ENCODE assay signal across 8 mouse cellular contexts in the genomic region with DNA sequence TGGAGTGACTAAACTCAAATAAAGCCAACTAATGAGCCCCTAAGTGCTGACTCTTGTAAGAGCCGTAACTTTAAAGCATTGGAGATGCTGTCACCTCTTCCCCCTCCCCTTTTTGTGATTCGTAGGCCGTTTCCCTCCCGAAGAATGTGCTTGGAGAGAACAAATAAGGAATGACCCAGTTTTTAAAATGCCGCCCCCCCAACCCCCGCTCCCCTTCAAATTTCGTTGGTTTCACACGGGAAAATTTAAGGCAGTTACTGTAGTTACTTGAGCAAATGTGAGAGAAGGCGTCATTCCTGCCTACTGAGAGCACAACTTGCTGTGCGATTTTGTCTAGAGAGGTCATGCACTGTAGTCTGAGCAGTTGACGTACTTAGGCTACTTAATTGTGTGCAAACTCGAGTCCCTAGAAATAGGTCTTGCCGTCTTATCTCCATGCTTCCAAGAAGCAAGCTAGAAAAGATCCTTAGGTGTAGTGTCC. TPM values are rescaled to one million over a fixed set of nuclear protein-coding genes. Genes with fewer than 3 reads are reported as not detected.
DNase-seq lines count a peak whose midpoint lies in the region; ATAC-seq and TF ChIP-seq lines count a peak whose summit lies in the region.

No protein-coding gene starts in this region.

- H3K4me2 ChIP-seq in hindbrain, embryonic 13.5 days, result peak overlapping the region; percentile 85
- peak overlapping the region; percentile 96 for H3K4me2 ChIP-seq in liver, embryonic 11.5 days
- peak overlapping the region; percentile 92 for H3K4me2 ChIP-seq in neural tube, embryonic 14.5 days (ENCODE audit: low read depth, low read length)

- peak overlapping the region; percentile 83 for H3K27ac ChIP-seq in hindbrain, embryonic 13.5 days
- H3K27ac ChIP-seq in liver, embryonic 11.5 days (ENCODE audit: low read depth, low read length), result 0 out of 2 replicates have a peak overlapping the region, but pooled peaks have one; percentile 87
- no peak overlapping the region for H3K27ac ChIP-seq in neural tube, embryonic 14.5 days (ENCODE audit: low read depth, low read length)

- peak; percentile 12 to 21 for DNase-seq in cerebellum, adult 18-20 months
- DNase-seq in cerebellum, adult 9-11 months, result no peak
- no peak for DNase-seq in Patski (ENCODE audit: low read depth, low spot score)
- DNase-seq in liver, embryonic 11.5 days (ENCODE audit: low spot score), result peak; percentile 40
- no peak for DNase-seq in ovary, adult 18-20 months (ENCODE audit: low spot score)

- H3K9ac ChIP-seq in hindbrain, embryonic 13.5 days, result peak overlapping the region; percentile 95
- H3K9ac ChIP-seq in liver, embryonic 11.5 days (ENCODE audit: low read depth, low read length), result peak overlapping the region; percentile 93
- H3K9ac ChIP-seq in neural tube, embryonic 14.5 days (replicated peaks; ENCODE audit: low read depth, low read length), result peak overlapping the region; percentile 93

- H3K4me3 ChIP-seq in erythroblast, embryonic 14.5 days (replicated peaks), result peak overlapping the region; percentile 97
- H3K4me3 ChIP-seq in hindbrain, embryonic 13.5 days, result peak overlapping the region; percentile 98
- H3K4me3 ChIP-seq in liver, embryonic 11.5 days (ENCODE audit: low read depth, low read length), result peak overlapping the region; percentile 99
- H3K4me3 ChIP-seq in neural tube, embryonic 14.5 days (ENCODE audit: low read depth, low read length), result peak overlapping the region; percentile 98

- peak; percentile 14 for ATAC-seq in Patski
- ATAC-seq in hindbrain, embryonic 13.5 days (ENCODE audit: low FRiP score), result no peak
- no peak for ATAC-seq in liver, embryonic 11.5 days (replicated peaks; ENCODE audit: low FRiP score)
- ATAC-seq in neural tube, embryonic 14.5 days (ENCODE audit: low read depth), result no peak

- POLR2A ChIA-PET in Patski (lab: Charles Lee), result interaction anchor here (0.6 kb wide), 1 partner anchor 68 kb away, joined by 3 read pairs; no protein-coding TSS in a partner anchor

- TF ChIP-seq CTCF in Patski (IDR thresholded peaks at IDR 0.05), result no peak

- under 1% methylated on average over 13 of the region's 13 CpGs for WGBS in hindbrain, embryonic 13.5 days
- 3% methylated on average over 13 of the region's 13 CpGs for WGBS in liver, embryonic 11.5 days
- WGBS in neural tube, embryonic 14.5 days, result 1% methylated on average over 13 of the region's 13 CpGs

- in situ Hi-C loops in Patski (cut with MboI; ENCODE audit: low pct_unique_long_range_greater_than_20kb), result no loop called here

- H3K9me3 ChIP-seq in erythroblast, embryonic 14.5 days (ENCODE audit: control insufficient read depth, low read length), result no peaks in the 10 kb centered on the region
- no peaks in the 10 kb centered on the region for H3K9me3 ChIP-seq in hindbrain, embryonic 13.5 days
- no peaks in the 10 kb centered on the region for H3K9me3 ChIP-seq in liver, embryonic 11.5 days (ENCODE audit: control insufficient read depth, low read length)
- H3K9me3 ChIP-seq in neural tube, embryonic 14.5 days (ENCODE audit: control insufficient read depth, low read length), result no peaks in the 10 kb centered on the region

- H3K4me1 ChIP-seq in erythroblast, embryonic 14.5 days (ENCODE audit: control insufficient read depth), result peaks cover 53% of the 10 kb centered on the region
- peaks cover 14% of the 10 kb centered on the region for H3K4me1 ChIP-seq in hindbrain, embryonic 13.5 days (replicated peaks)
- H3K4me1 ChIP-seq in liver, embryonic 11.5 days (replicated peaks; ENCODE audit: control insufficient read depth, insufficient read depth, low read length), result peaks cover 14% of the 10 kb centered on the region
- peaks cover 10% of the 10 kb centered on the region; the same call in 1 of the 2 replicates for H3K4me1 ChIP-seq in neural tube, embryonic 14.5 days (ENCODE audit: control insufficient read depth, insufficient read depth, low read length)

- CTCF ChIA-PET in Patski (lab: Charles Lee), result interaction anchor here (1.5 kb wide), 1 partner anchor 12 kb away, joined by 4 read pairs; no protein-coding TSS in a partner anchor

- H3K36me3 ChIP-seq in erythroblast, embryonic 14.5 days (ENCODE audit: control insufficient read depth), result peaks cover 4% of the 10 kb centered on the region
- H3K36me3 ChIP-seq in hindbrain, embryonic 13.5 days, result no peaks in the 10 kb centered on the region
- no peaks in the 10 kb centered on the region for H3K36me3 ChIP-seq in liver, embryonic 11.5 days (ENCODE audit: control insufficient read depth, insufficient read depth, low read length)
- H3K36me3 ChIP-seq in neural tube, embryonic 14.5 days (ENCODE audit: control insufficient read depth, insufficient read depth, low read length), result no peaks in the 10 kb centered on the region

- H3K27me3 ChIP-seq in Patski, result no peaks in the 10 kb centered on the region
- no peaks in the 10 kb centered on the region for H3K27me3 ChIP-seq in erythroblast, embryonic 14.5 days (ENCODE audit: control insufficient read depth)
- no peaks in the 10 kb centered on the region for H3K27me3 ChIP-seq in hindbrain, embryonic 13.5 days
- no peaks in the 10 kb centered on the region for H3K27me3 ChIP-seq in liver, embryonic 11.5 days (replicated peaks; ENCODE audit: control insufficient read depth, insufficient read depth, low read length)
- H3K27me3 ChIP-seq in neural tube, embryonic 14.5 days (ENCODE audit: control insufficient read depth, insufficient read depth, low read length), result peaks cover 2% of the 10 kb centered on the region; the same call in 1 of the 2 replicates

RNA-seq across cellular contexts. Expression of a gene that starts 1.0 kb away (rescaled TPM):
- polyA plus RNA-seq in Patski (2021), result 14.4 TPM
- 0.02 and 0.13 TPM in 2 replicates for polyA plus RNA-seq in erythroblast, embryonic 14.5 days (2012)
- polyA plus RNA-seq in hindbrain, embryonic 13.5 days (2015; fragmentation: Nextera tagmentation; extraction: Ambion mirVana), result 3.6 and 5.4 TPM in 2 replicates
- 5.8 and 7.0 TPM in 2 replicates for polyA plus RNA-seq in liver, embryonic 11.5 days (2014; fragmentation: Nextera tagmentation; extraction: Ambion mirVana)
- polyA plus RNA-seq in neural tube, embryonic 14.5 days (2014; fragmentation: Nextera tagmentation; extraction: Ambion mirVana), result 4.3 and 5.3 TPM in 2 replicates

Comparison
In these comparisons a context has a peak if more than half of its experiments do, and no peak if none do; other contexts are left out.
1. DNase-seq: peak in cerebellum, adult 18-20 months (2 of 2) and liver, embryonic 11.5 days (single experiment); none in cerebellum, adult 9-11 months (single experiment), Patski (single experiment) and ovary, adult 18-20 months (single experiment).
2. Peak in every context shown above with its lines, with median percentiles within 50 percentile points of each other: H3K4me3 ChIP-seq, H3K4me2 ChIP-seq and H3K9ac ChIP-seq.